Mouse (Mus musculus) mouse trophoblast stem cell (cell line): ENCODE data around the gene Kifc3.
"Not testable (repeated sequence)": the region's sequence is repeated elsewhere in the genome, so short reads cannot be mapped to it uniquely, and the experiment has no call there.

Experiments
- in situ Hi-C, 2 experiments: fragments of 300-500 bp; cut with MseI, MboI; formaldehyde crosslinking; loops; 2 replicates in 1 of 2; 3 replicates in 1 of 2; pipeline ENCODE4 v1.15.1; 2025

The Kifc3 gene

DNA sequence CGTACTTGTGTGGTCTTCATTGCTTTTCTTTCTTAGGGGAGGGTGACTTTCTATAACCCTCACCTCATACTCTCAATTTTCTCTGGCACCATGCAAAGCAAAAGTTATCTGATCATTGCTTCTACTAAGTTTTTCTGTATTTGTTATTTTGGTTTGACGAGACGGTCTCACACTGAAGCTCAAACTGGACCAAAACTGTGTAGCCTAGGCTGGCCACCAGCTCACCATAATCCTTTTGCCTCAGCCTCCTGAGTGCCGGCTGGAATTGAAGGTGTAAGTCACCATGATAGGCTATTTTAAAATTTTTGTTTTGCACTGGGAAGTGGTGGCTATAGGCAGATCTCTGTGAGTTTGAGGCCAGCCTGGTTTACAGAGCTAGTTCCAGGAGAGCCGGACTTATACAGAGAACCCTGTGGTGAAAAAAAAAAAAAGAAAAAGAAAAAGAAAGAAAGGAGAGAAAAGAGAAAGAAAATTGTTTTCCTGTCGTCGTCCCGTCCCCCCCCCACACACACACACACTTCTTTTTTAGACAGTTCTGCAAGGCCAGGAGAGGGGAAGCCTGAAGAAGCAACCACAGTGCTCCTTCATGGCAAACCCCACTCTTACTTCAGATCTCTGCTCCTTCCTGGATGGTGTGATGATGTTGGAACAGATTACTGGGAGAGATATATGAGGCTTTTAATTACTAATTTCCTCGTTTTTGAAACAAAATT is 870 bp upstream of the Kifc3 start:
- in situ Hi-C loops: loop anchor here in 1 of 2 experiments (10.0 kb wide), 2 partner anchors 69 to 109 kb away; no protein-coding TSS in a partner anchor

- in situ Hi-C loops: loop anchor here in 1 of 2 experiments (10.0 kb wide), 2 partner anchors 67 to 107 kb away; no protein-coding TSS in a partner anchor
Measured at GRCm38 (mm10) chr8:95202056-95202570, 499 bp downstream of the Kifc3 start.

- in situ Hi-C loops: loop anchor here in 1 of 2 experiments (10.0 kb wide), 2 partner anchors 67 to 107 kb away; no protein-coding TSS in a partner anchor
Measured at GRCm38 (mm10) chr8:95201491-95201890, 1.1 kb downstream of the Kifc3 start.

- in situ Hi-C loops: loop anchor here in 1 of 2 experiments (10.0 kb wide), 2 partner anchors 65 to 105 kb away; no protein-coding TSS in a partner anchor
Measured at GRCm38 (mm10) chr8:95200001-95200405, 2.6 kb downstream of the Kifc3 start.

DNA sequence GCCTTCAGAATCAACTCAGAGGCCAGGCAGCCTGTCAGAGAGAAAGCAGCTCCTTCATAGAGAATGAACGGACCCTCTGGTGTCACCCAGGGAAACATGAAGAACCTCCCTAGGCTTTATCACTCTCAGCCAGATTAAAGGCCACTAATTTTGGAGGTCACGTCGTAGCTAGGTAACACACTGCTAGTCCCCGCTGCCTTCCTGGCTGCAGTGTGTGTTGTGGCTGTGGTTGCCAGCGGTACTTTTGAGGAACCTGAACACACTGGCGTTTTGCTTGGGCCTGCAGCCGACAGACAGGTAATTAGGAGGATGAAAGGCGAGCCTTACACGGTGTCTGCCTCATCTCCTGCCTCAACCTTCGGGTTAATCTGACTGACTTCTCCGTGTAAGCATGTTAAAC is 6.9 kb downstream of the Kifc3 start:
- in situ Hi-C loops: no loop called here

DNA sequence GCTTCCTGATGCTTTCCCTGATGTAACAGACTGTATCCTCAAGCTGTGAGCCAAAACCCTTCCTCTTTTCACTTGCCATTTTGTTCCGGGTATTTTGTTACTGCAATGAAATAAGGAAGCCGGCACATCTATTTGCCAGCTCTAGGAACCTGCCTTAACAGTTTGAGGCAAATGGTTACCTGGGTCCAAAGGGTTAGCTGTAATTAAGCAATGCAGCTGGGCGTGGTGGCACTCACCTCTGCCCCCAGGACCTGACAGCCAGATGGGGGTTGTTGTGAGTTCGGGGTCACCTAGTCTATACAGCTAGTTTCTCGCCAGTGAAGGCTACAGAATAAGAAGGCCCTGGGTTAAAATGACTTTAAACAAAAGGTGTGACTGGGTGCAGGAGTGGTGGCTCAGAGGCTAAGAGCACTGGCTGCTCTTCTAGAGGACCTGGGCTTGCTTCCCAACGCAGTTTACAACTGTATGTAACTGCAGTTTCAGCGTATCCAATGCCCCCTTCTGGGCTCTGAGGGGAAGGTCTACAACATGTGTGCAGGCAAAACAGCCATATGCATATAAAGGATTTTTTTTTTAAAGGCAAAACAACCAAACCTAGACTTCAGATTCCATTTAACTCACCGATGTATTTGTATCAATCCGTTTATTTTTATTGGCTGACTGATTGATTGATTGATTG is 11.0 kb downstream of the Kifc3 start:
- in situ Hi-C loops: no loop called here

DNA sequence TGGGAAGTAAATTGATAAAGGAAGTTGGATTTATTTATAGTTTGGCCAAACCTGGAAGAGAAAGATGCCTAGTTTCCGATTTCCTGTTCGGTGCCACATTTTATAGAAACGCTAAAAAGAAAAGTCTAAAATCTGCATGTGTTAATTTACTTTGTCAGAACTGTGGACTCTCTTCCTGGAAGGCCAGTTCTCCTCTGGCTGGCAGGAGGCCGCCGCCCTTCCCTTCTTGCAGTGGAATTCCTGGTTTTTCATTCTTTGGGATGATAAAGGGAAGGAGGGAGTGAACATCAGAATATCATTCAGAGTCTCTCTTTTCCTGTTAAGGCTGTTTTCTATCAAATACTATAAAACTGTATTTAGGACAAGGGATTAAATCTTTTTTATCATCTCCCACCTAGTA is 15.0 kb downstream of the Kifc3 start:
- in situ Hi-C loops: no loop called here

- in situ Hi-C loops: no loop called here
Measured at GRCm38 (mm10) chr8:95185891-95186513, 16.6 kb downstream of the Kifc3 start.

- in situ Hi-C loops: no loop called here
Measured at GRCm38 (mm10) chr8:95185104-95185503, 17.5 kb downstream of the Kifc3 start.

- in situ Hi-C loops: no loop called here
Measured at GRCm38 (mm10) chr8:95184171-95184570, 18.4 kb downstream of the Kifc3 start.

DNA sequence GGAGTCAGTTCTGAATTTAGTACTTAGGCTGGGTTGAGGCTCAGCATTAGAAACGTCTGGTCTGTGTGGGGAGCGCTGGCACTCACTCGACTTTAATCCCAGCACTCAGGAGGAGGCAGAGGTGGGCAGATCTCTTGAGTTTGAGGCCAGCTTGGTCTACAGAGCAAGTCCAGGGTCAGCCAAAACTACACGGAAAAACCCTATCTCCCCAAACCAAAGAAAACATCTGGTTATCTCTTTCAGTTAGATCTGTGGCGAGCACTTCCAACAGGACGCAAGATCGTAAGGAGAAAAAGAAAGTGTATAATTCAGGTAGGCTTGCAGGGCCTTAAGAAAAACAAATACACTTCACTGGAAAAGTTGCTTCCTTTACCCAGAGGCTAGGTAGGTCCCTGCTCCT is 20.8 kb downstream of the Kifc3 start:
- in situ Hi-C loops: no loop called here

DNA sequence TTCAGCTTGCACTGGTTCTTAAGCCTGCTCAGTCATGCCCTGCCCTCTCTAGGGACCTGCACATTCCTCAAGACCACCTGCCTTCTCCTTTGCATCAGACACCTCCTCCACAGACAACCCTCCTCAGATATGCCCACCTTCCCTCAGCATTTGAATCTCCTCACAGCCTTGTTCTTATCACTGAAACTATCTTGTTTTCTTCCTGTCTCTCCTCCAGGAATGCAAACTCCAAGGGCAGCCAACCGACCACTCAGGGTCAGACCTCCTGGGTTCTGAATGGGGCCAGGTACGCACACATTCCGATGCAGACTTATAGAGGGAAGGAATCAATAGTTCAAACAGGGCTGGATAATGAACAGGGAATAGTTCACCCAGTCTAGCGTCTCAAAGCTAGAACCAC is 24.4 kb downstream of the Kifc3 start:
- in situ Hi-C loops: no loop called here

GRCm38 (mm10) chr8:95176985-95177384 is 25.6 kb downstream of the Kifc3 start:
- in situ Hi-C loops: no loop called here

DNA sequence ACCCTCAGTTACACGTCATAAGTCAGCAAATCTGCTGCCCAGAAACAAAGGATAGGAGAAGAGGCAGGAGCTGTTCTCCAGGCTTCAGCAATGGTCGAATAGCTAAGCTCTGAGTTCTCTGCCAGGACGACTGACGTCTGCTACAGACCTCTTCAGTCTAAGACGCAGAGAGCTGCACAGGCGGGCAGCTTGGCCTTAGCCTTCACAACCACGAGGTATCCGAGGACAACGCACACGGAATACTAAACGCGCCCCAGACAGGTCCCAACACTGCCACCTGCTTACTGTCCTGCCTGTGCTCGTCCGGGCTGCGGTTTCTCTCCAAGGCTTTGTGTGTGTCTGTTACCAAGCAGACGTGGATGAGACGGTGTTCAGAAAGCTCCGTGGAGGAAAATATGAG is 26.8 kb downstream of the Kifc3 start:
- in situ Hi-C loops: no loop called here

- in situ Hi-C loops: no loop called here
Measured at GRCm38 (mm10) chr8:95175306-95175705, 27.3 kb downstream of the Kifc3 start.

- in situ Hi-C loops: no loop called here
Measured at GRCm38 (mm10) chr8:95172433-95172832, 30.2 kb downstream of the Kifc3 start.

GRCm38 (mm10) chr8:95167726-95168125 is 34.9 kb downstream of the Kifc3 start:
- in situ Hi-C loops: no loop called here

DNA sequence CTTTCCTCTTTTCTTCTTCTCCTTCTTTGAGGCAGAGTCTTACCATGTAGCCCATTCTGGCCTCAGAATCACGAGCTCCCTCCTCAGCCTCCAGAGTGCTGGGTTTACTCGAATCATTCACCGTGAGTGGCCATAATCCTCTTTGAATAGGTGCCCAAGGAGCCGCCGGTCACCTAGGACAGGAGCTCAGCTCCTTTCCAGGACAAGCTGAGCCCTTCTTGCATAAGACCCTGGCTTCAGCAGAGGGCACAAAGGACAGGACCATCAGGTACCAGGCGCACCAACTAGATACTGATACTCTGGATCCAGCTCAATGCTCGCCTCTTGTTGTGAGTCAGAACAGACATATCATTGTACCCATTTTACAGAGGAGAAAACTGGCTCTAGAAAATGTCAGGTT is 36.2 kb downstream of the Kifc3 start:
- in situ Hi-C loops: no loop called here

GRCm38 (mm10) chr8:95165923-95166322 is 36.7 kb downstream of the Kifc3 start:
- in situ Hi-C loops: no loop called here

DNA sequence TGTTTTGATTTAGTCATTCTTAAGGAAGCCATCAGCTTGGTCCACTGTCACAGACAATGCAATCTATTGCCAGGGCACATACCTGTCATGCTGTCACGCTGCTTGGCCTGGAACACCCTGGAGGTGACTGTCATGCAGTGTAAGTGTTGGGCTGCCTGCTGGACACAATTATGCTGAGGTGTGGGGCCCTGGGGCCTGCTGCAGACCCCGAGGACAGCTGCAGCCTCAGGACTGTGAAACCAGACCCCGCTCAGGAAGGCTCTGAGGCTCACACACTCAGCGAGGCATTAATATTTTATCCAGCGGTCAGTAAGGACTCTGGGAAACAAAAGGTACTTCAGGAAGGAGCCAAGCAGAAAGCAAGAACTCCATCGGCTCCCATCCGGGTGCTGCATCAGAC is 38.1 kb downstream of the Kifc3 start:
- in situ Hi-C loops: no loop called here

GRCm38 (mm10) chr8:95163969-95164368 is 38.6 kb downstream of the Kifc3 start:
- in situ Hi-C loops: not testable (repeated sequence)

GRCm38 (mm10) chr8:95162785-95163184 is 39.8 kb downstream of the Kifc3 start:
- in situ Hi-C loops: no loop called here
